Mouse (Mus musculus) left cerebral cortex, adult 8-10 months (tissue): Measurements from ENCODE around the gene Crybg3. TPM values are rescaled to one million over a fixed set of nuclear protein-coding genes. Genes with fewer than 3 reads are reported as not detected.
"Not testable (repeated sequence)": the region's sequence is repeated elsewhere in the genome, so short reads cannot be mapped to it uniquely, and the experiment has no call there.

Experiments used
- DNase-seq, 2 experiments: peaks; one replicate each; pipeline ENCODE4 v3.0.0; 2022; ENCODE audit warnings: low spot score in 2 of 2
- total RNA-seq, 4 experiments: library from RNA; stranded (reverse); gene quantifications; 2 replicates each; pipeline ENCODE4 v1.2.4; 2022

Crybg3 gene
- total RNA-seq, 4 experiments from 2014 or later, result 6.6 to 8.7 (median 8.2) TPM

DNA sequence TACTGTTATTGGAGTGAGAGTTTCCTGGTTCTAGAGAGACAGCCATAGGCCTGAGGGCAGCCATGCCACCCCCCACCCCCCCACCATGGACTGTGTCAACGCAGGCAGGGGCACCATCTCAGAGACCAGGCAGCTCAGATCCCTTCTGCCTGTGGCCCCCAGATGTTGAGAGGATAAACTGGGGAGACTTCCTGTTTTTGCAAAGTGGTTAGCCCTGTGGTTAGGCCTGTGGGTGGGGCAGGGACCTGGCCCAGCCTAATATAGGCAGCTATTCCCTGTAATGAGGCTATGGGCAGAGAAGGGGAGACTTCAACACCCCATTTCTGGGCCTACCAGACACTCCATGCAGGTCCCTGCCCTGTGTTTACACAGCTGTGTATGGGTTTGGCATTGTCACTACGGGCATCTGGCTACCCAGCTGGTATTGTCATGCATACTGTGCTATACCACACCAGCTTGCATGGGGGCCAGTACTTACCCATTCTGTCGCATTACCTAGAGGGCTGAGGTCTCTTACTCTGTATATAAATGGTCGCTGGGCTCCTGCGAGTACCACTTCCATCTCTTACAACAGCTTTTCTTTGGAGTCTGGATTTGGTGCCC is 141.4 kb downstream of the Crybg3 start:
- not testable (repeated sequence) for DNase-seq

- no peak for DNase-seq
These were observed 149.0 kb downstream of the Crybg3 start for GRCm38 (mm10) chr16:59451813-59452212.

- DNase-seq, result no peak
These were observed 151.7 kb downstream of the Crybg3 start for GRCm38 (mm10) chr16:59449092-59449491.

DNA sequence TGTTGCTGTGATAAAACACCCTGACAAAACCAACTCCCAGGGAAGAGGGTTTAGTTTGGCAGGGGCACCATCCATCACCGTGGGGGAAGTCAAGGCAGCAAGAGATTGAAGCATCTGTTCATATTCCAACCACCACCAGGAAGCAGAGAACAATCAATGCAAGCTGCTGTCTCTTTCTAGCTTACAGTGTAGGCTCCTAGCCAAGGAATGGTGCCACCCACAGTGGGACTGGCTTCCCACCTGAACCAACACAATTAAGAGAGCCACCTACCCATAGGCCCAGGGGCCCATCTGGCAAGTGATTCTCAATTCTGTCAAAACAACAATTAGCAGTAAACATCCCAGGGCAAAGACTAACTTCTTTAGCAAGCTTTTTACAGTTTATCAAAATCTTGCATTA is 152.6 kb downstream of the Crybg3 start:
- DNase-seq, result no peak

GRCm38 (mm10) chr16:59444880-59445559 is 155.8 kb downstream of the Crybg3 start:
- DNase-seq, result no peak

Other genes starting within 250 kb of the Crybg3 start
- gene Olfr209, start 237.0 kb downstream of the Crybg3 start, total RNA-seq, result not detected
- under 1 TPM in 3 of 4 experiments, not detected in 1; 0.11 to 0.22 (median 0.11) TPM for gene Gabrr3, start 193.6 kb downstream of the Crybg3 start, total RNA-seq
- gene Riox2, start 129.2 kb downstream of the Crybg3 start, total RNA-seq, result 10 to 100 TPM; 14.2 to 15.7 (median 14.8) TPM
- gene Arl6, start 38.4 kb upstream of the Crybg3 start, total RNA-seq, result 10 to 100 TPM; 26.6 to 31.1 (median 28.9) TPM